Mouse (Mus musculus): Measurements from ENCODE around the gene Cast. TPM values are rescaled to one million over a fixed set of nuclear protein-coding genes. Genes with fewer than 3 reads are reported as not detected.

Cast gene
- total RNA-seq, 2 experiments from 2014 or later, result 6.1 to 7.8 TPM

DNA sequence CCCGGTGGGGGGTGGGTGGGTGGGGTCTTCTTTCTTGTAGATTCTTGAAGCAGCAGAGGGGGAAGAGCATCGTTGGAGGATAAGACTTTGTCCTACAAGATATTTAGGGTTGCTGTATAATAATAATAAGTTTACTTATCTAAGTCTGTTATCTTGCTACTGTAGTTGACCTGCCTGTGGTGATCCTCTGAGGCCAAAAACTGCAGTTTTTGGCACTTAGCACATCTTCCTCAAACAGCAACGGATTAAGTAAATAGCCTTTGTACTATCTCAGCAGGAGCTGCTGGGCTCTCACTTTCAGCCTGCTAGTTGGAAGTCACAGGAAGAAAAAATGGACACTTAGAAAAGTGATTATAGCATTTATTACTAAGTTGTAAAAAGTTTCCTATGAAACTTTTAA, 112.4 kb downstream of the Cast start:
- DNase-seq (ENCODE audit: low spot score in 2 of 2), result no peak

DNA sequence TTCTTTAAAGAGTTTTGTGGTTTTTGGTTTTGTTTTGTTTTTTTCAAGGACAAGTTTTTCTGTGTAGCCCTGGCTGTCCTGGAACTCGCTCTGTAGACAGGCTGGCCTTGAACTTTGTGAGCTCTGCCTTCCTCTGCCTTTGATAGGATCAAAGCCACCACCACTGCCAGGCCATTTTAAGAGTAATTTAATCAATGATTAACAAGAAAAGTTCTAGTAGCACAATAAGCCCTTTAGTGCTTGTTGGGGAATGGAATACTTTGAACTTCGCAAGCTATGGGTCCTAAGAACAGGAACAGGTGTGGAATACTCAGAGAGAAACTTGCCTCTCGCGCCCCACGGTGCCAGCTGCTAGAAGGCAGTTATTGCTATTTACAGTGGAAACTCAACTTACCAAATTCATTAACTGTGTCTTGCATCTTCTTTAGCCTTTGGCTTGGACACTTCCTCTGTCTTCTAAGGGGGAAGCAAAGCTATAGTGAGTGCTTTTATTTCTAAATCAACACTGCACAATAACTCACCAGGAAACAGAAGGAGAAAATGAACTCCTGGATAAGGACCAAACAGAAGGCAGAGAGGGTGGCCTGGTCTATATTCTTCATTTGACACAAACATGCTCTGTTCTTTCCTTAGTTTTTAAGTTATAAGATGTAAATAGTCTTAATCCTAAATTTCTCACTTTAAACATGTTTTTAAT, 113.0 kb downstream of the Cast start:
- DNase-seq (ENCODE audit: low spot score in 2 of 2), result no peak

Other genes with a start within 250 kb of the Cast start
- 10 to 100 TPM in 1 of 2 experiments, 1 to 10 TPM in 1; 9.6 to 10.0 TPM for gene Erap1, start 169.2 kb downstream of the Cast start, total RNA-seq (2021)

Measured in layer of hippocampus, postnatal 10 days (tissue).